Mouse (Mus musculus) ES-E14 (cell line): ENCODE data around the gene Tnpo1. TPM values are rescaled to one million over a fixed set of nuclear protein-coding genes. Genes with fewer than 3 reads are reported as not detected.

Source experiments
- DNase-seq: peaks from one replicate; pipeline ENCODE4 v3.0.0-alpha.2; 2013; ENCODE audit warnings: low read depth, low spot score
- H3K27ac ChIP-seq: 2 replicates; pipeline ENCODE4 v1.5.1; 2012; ENCODE audit warnings: low read depth, mild to moderate bottlenecking, low read length, moderate library complexity, mixed read lengths; ENCODE audit not compliant: poor library complexity, insufficient read depth, severe bottlenecking
- H3K36me3 ChIP-seq: 2 replicates; pipeline ENCODE4 v1.6.1; 2012; ENCODE audit warnings: mild to moderate bottlenecking, low read length, moderate library complexity, mixed read lengths; ENCODE audit not compliant: control insufficient read depth, poor library complexity, insufficient read depth, severe bottlenecking
- H3K4me1 ChIP-seq, 2 experiments: fragments of 150-350 bp in 1 of 2; sonication (generic) in 1 of 2; 2 replicates each; pipeline ENCODE4 v1.6.1; 2012; ENCODE audit warnings: low read length in 2 of 2, mild to moderate bottlenecking in 1 of 2, mixed read lengths in 1 of 2; ENCODE audit not compliant: control insufficient read depth in 2 of 2, insufficient read depth in 2 of 2, poor library complexity in 1 of 2
- H3K4me3 ChIP-seq, 2 experiments: fragments of 150-350 bp in 1 of 2; sonication (generic) in 1 of 2; 2 replicates each; pipeline ENCODE4 v1.5.1; 2012; ENCODE audit warnings: low read length in 2 of 2, low read depth in 1 of 2, mild to moderate bottlenecking in 1 of 2, mixed read lengths in 1 of 2; ENCODE audit not compliant: insufficient read depth in 1 of 2, poor library complexity in 1 of 2, severe bottlenecking in 1 of 2
- H3K9ac ChIP-seq: 2 replicates; pipeline ENCODE4 v1.6.1; 2012; ENCODE audit warnings: low read depth, mild to moderate bottlenecking, low read length, mixed read lengths; ENCODE audit not compliant: poor library complexity, insufficient read depth, severe bottlenecking
- H3K9me3 ChIP-seq: fragments of 150-350 bp; sonication (generic); 2 replicates; pipeline ENCODE4 v1.6.1; 2012; ENCODE audit warnings: low read depth, mild to moderate bottlenecking, low read length; ENCODE audit not compliant: control insufficient read depth, insufficient read depth
- CHD2 ChIP-seq: IDR thresholded peaks from 2 replicates; pipeline ENCODE4 v1.6.1; 2014; ENCODE audit warnings: mild to moderate bottlenecking, low read depth, low read length, inconsistent platforms
- HCFC1 ChIP-seq: IDR thresholded peaks from 2 replicates; pipeline ENCODE4 v1.6.1; 2012; ENCODE audit warnings: low read length, inconsistent platforms, borderline replicate concordance; ENCODE audit not compliant: insufficient read depth
- MAFK ChIP-seq: IDR thresholded peaks from 2 replicates; pipeline ENCODE4 v1.6.1; 2014; ENCODE audit warnings: mild to moderate bottlenecking, low read depth, low read length, inconsistent platforms; ENCODE audit not compliant: insufficient read depth
- ZC3H11A ChIP-seq: IDR thresholded peaks from 2 replicates; pipeline ENCODE4 v1.6.1; 2012; ENCODE audit warnings: low read depth, mild to moderate bottlenecking, inconsistent platforms, low read length, borderline replicate concordance
- ZNF384 ChIP-seq: IDR thresholded peaks from 2 replicates; pipeline ENCODE4 v1.6.1; 2012; ENCODE audit warnings: low read depth, low read length, inconsistent platforms
- in situ Hi-C, 2 experiments: fragments of 600-800 bp; cut with MboI; formaldehyde crosslinking; loops; one replicate each; pipeline ENCODE4 v1.15.1; 2025; ENCODE audit warnings: low sequenced_read_pairs in 2 of 2, inconsistent platforms in 1 of 2; ENCODE audit not compliant: unreplicated experiment in 2 of 2
- total RNA-seq: library from RNA; depleted of rRNA; stranded (reverse); fragments of 300-350 nt; gene quantifications from 2 replicates; pipeline ENCODE4 v1.2.3, GENCODE M21; 2012

Tnpo1 gene
- total RNA-seq, 1 experiment = 148 TPM

- Histone ChIP-seq H3K4me3 (no peak overlapping the region), H3K9ac (no peak overlapping the region), H3K27ac (no peak overlapping the region), H3K9me3 (no peaks in the 10 kb centered on the region), H3K36me3 (no peaks in the 10 kb centered on the region), H3K4me1 (peaks cover 2 to 4% of the 10 kb centered on the region in 2 experiments; a peak in 1 of 4 replicates)
- no peak for TF ChIP-seq ZNF384
- TF ChIP-seq MAFK = no peak
- in situ Hi-C loops = no loop called here
- no peak for DNase-seq
Observed at GRCm38 (mm10) chr13:98945908-98946307, 19.7 kb upstream of the Tnpo1 start.

GRCm38 (mm10) chr13:98945381-98945780 is 19.2 kb upstream of the Tnpo1 start:
- no peak for DNase-seq
- Histone ChIP-seq H3K4me3 (no peak overlapping the region), H3K36me3 (no peaks in the 10 kb centered on the region), H3K27ac (no peak overlapping the region), H3K9ac (no peak overlapping the region), H3K4me1 (peaks cover 2 to 4% of the 10 kb centered on the region in 2 experiments; a peak in 1 of 4 replicates), H3K9me3 (no peaks in the 10 kb centered on the region)
- in situ Hi-C loops = no loop called here
- no peak for TF ChIP-seq CHD2
- TF ChIP-seq MAFK = no peak
- TF ChIP-seq ZC3H11A = no peak
- no peak for TF ChIP-seq ZNF384
- no peak for TF ChIP-seq HCFC1

GRCm38 (mm10) chr13:98944620-98945081 is 18.5 kb upstream of the Tnpo1 start:
- TF ChIP-seq ZC3H11A (no peak), MAFK (no peak), CHD2 (no peak), HCFC1 (no peak), ZNF384 (no peak)
- no peaks in the 10 kb centered on the region for H3K9me3 ChIP-seq
- in situ Hi-C loops = no loop called here
- H3K4me1 ChIP-seq = peaks cover 2% of the 10 kb centered on the region in 2 experiments; a peak in 1 of 4 replicates
- no peak overlapping the region for H3K27ac ChIP-seq
- H3K4me3 ChIP-seq = no peak overlapping the region
- no peak overlapping the region for H3K9ac ChIP-seq
- DNase-seq = no peak
- no peaks in the 10 kb centered on the region for H3K36me3 ChIP-seq

GRCm38 (mm10) chr13:98942360-98942759 is 16.2 kb upstream of the Tnpo1 start:
- in situ Hi-C loops = no loop called here
- Histone ChIP-seq H3K36me3 (no peaks in the 10 kb centered on the region), H3K4me3 (no peak overlapping the region), H3K4me1 (no peaks in the 10 kb centered on the region), H3K27ac (no peak overlapping the region), H3K9ac (no peak overlapping the region), H3K9me3 (no peaks in the 10 kb centered on the region)
- no peak for DNase-seq
- no peak for TF ChIP-seq MAFK
- TF ChIP-seq ZNF384 = no peak
- no peak for TF ChIP-seq HCFC1
- no peak for TF ChIP-seq ZC3H11A

- Histone ChIP-seq H3K9me3 (no peaks in the 10 kb centered on the region), H3K4me3 (no peak overlapping the region), H3K36me3 (no peaks in the 10 kb centered on the region), H3K4me1 (no peaks in the 10 kb centered on the region), H3K9ac (no peak overlapping the region), H3K27ac (no peak overlapping the region)
- no peak for DNase-seq
- TF ChIP-seq HCFC1 = no peak
- TF ChIP-seq CHD2 = no peak
- TF ChIP-seq MAFK = no peak
- TF ChIP-seq ZC3H11A = no peak
- no peak for TF ChIP-seq ZNF384
- in situ Hi-C loops = no loop called here
Observed at GRCm38 (mm10) chr13:98941829-98942343, 15.7 kb upstream of the Tnpo1 start.
